Mouse (Mus musculus) G1E (cell line): Measurements from ENCODE around the gene Coro7.

Source experiments
- CTCF ChIP-seq: IDR thresholded peaks from 2 replicates; pipeline ENCODE4 v1.5.1; 2012; ENCODE audit warnings: low read depth, low read length, inconsistent platforms, mixed read lengths
- GATA1 ChIP-seq: IDR thresholded peaks from 2 replicates; pipeline ENCODE4 v1.6.1; 2012; ENCODE audit warnings: borderline replicate concordance, low read length, inconsistent platforms, mixed read lengths
- GATA2 ChIP-seq: IDR thresholded peaks from 2 replicates; pipeline ENCODE4 v1.6.1; 2012; ENCODE audit warnings: low read depth, low read length, inconsistent platforms, borderline replicate concordance

- TF ChIP-seq CTCF: no peak
- TF ChIP-seq GATA2: no peak
- no peak for TF ChIP-seq GATA1
Measured at GRCm38 (mm10) chr16:4576873-4577272, 102.7 kb downstream of the Coro7 start.
